Mouse (Mus musculus) kidney, adult 8-10 months (tissue): ENCODE results near the gene Dpy19l1.

Experiments used
- DNase-seq, 2 experiments: peaks; one replicate each; pipeline ENCODE4 v3.0.0; 2022

The Dpy19l1 gene

DNA sequence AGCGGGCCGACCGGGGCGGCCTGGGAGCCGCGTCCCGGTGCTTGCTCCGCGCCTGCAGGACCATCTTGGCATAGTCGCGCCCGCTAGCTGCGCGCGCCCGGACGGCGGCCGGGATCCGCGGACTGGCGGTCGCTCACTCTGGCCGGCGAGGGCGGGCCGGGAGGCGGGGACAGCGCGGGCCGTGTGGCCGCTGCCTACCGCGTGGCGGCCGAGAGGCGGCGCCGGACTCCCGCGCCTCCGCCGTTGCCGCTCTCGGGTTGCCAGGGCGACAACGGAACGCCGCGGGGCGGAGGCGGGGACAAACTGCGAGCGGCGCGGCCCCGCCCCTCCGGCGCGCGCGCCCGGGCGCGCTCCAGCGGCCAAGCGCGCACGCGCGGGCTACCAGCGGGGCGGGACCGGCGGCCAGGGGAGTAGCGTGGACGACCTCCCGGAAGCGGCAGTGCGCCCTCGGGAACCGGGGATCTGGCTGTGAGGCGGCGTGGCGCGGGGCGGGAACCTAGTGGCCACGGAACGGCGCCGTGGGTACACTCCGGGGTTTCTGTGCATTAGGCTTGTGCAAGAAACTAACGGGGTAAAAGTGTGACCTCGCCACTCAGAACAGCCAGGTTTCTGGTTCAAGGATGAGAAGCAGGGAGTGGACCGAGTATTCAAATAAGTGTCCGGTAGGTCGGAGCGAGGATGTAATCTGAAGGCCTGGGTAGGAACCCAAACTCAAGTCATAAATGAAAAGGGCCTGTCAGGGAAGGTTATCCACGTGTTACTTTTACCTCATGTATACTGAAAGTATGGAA lies at the start of gene Dpy19l1:
Gene Dpy19l1 (minus strand): TSS at position 74 of the 791 bp plus-strand sequence.
- DNase-seq: peak; percentile 91 to 92

DNA sequence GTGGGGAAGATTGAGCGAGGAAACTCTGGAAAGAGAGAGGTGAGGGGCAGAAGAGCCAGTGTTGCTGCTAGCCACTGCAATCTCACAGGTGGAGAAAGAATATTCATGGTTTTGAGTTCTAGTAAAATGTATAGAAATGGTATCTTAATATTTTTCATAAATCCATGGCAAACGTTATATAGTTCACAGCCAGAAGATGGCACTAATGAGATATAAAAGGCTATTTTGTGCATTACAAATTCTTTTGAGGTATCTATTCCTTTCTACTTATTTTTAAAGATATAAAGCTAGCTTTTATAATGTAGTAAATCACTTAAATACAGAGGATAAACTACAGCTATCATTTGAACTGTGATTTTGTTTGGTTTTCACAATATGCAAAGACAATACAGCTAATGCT lies 35.2 kb upstream of the Dpy19l1 start:
- no peak for DNase-seq

DNA sequence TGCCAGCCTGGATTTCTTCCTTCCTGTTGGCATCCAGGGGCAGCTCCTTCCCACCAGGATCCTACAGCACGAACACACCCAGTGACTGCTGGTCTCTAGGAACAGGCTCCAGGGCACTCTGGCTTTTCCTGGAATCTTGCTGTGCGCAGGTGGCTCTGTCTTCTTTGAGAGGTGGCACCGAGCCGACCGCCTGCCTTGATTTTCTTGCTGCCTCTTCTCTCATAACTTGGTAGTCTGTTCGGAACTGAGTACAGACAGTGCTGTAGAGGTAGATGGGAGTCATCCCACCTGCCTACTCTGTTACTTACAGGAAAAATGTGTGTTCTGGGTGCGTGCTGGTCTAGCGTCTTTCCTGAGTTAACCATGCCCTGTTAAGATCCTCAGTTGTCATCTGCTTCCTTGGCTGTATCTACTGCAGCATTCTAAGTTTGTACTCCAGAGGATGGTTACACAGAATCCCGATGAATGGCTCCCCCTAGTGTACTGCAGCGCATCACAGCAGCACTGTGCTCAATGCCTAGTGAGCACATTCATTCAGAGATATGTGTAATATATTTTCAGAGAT lies 13.7 kb upstream of the Dpy19l1 start:
- DNase-seq: peak in 1 of 2 experiments; percentile 59

- no peak for DNase-seq
Observed at GRCm38 (mm10) chr9:24514078-24514469, 11.1 kb upstream of the Dpy19l1 start.

- no peak for DNase-seq
Observed at GRCm38 (mm10) chr9:24513290-24514077, 10.5 kb upstream of the Dpy19l1 start.

DNA sequence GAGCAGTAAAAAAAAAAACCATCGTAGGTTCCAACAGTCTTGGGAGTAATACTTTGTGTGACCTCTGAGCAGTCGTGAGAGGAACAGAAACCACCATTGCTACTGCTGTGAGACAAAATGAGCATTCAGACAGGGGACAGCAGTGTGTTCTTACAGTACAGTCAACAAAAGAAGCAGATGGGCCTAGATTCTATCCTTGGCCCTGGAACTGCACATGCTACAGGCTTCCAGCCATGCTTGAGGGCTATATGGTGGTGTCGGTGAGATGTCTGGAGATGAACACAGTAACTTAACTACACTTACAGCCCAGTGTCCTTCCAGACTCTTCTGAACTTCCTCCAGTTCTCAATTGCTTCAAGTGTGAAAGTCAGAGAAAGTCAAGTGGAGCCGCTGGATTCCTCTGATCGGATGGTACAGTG lies 9.2 kb upstream of the Dpy19l1 start:
- DNase-seq: no peak

GRCm38 (mm10) chr9:24511371-24512120 lies 8.6 kb upstream of the Dpy19l1 start:
- DNase-seq: no peak

GRCm38 (mm10) chr9:24508880-24509279 lies 5.9 kb upstream of the Dpy19l1 start:
- DNase-seq: no peak

DNA sequence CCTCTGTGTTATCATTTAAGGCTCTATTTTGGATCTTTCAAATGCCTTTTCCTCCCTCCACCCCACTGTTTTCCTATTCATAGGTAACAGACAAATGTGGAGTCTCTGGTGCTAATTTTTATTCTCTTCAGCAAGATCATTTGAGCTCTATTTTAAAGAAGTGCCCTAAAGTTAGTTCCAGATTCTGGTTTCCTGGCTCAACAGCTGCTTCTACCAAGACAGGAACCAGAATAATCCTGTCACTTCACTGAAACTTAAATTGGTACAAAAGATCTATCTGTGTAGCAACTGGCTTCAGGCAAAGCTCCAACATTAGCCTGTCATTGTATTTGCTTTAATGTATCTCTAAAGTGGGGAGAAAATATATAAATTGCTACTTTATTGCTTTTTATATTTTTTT lies 3.6 kb upstream of the Dpy19l1 start:
- no peak for DNase-seq

DNA sequence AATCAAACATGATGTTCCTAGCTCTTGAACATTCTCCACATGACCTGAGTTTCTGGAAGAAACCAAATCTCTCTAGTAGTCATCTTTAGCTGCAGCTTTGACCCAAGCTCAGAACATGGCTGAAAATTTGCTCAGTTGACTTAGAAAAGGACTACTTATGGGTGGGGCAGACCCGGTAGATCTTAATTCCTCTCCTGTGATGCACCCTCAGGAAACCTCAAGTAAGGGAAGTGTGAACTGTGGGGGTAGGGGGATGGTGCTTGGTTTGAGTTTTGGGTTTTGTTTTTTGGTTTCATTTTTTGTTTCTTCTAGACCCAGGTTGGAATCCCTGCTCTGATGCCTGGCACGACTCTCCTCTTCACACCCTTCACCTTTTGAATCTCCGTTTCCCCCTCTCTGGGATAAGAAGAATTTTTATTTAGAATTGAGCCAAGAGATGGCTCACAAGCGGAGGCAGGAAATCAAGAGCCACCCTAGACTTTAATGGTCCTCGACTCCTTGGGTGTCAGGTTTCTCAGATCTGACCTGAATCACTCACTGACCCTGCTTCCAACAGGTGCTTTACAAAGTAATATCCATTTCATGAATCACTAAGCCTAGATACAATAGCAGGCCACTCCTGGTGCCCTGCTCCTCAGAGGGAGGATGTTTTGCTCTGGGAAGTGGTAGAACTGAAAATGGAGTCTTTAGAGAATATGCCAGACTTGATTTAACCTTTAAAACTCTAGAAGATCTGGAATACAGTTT lies 2.2 kb upstream of the Dpy19l1 start:
- no peak for DNase-seq

GRCm38 (mm10) chr9:24504381-24504780 lies 1.4 kb upstream of the Dpy19l1 start:
- DNase-seq: no peak

GRCm38 (mm10) chr9:24503858-24504219 lies 899 bp upstream of the Dpy19l1 start:
- peak in 1 of 2 experiments; percentile 17 for DNase-seq

GRCm38 (mm10) chr9:24502571-24503004 lies 352 bp downstream of the Dpy19l1 start:
- peak; percentile 49 to 60 for DNase-seq

- no peak for DNase-seq
Observed at GRCm38 (mm10) chr9:24501618-24502017, 1.3 kb downstream of the Dpy19l1 start.

- no peak for DNase-seq
Observed at GRCm38 (mm10) chr9:24496226-24496625, 6.7 kb downstream of the Dpy19l1 start.

DNA sequence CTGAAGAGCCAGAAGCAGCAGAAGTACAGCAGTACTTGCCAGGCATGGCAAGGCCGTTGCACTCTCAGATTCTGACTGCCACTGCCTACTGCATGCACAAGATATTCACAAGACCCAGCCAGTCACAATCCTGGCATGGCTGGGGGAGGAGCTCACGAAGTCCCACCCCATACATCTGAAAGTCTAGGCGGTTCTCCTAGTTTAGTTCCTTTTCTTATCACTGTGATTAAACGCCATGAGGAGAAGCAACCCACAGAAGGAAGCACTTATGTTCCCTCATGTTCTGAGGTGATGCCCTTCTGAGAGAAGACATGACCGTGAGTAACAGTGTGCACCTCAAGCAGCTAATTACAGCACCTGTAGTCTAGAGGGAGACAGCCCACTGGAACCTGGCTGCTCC lies 12.4 kb downstream of the Dpy19l1 start:
- no peak for DNase-seq

GRCm38 (mm10) chr9:24488425-24489104 lies 14.4 kb downstream of the Dpy19l1 start:
- DNase-seq: no peak

DNA sequence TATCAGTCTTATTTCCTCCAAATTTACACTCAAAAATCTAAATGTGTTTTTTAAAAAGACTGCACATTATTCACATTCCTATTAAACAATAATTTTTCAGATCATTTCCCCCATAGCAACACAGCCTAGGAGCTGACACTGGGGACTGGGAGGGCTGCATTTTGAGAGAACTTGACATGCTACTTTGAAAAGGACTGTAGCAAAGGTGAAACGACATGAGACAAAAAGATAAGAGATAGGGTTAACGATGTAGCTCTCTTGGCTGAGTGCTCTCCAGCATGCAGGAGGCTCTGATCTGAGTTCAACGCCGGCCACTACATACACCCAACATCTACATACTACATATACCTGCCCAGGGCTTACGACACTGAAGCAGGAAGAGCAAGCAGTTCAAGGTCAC lies 20.6 kb downstream of the Dpy19l1 start:
- DNase-seq: no peak

- no peak for DNase-seq
Observed at GRCm38 (mm10) chr9:24477251-24477650, 25.7 kb downstream of the Dpy19l1 start.

GRCm38 (mm10) chr9:24473824-24474223 lies 29.1 kb downstream of the Dpy19l1 start:
- no peak for DNase-seq

DNA sequence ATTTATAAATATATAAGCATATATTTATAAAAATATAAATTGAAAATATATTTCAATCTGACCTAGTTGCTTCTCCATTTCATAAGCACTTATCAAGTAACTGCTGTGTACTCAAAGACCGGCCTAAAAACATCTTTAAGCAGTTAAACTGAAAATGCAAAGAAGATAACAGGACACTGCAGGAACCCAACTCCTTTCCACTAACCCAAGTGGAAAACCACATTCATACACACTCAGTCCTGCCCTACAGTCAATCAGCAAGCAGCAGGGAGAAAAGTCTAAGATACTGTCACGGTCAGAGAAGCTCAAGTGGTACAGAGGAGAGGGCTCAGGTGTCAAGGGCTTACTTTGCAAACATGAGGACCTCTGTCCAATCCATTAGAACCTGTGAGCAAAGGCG lies 30.4 kb downstream of the Dpy19l1 start:
- DNase-seq: no peak

GRCm38 (mm10) chr9:24470166-24470565 lies 32.8 kb downstream of the Dpy19l1 start:
- no peak for DNase-seq
